Mouse (Mus musculus): ENCODE measurements around the gene Hoxb3. TPM values are rescaled to one million over a fixed set of nuclear protein-coding genes. Genes with fewer than 3 reads are reported as not detected.

Gene Hoxb3
- polyA plus RNA-seq, 1 experiment from 2014 or later, result 0.11 TPM

GRCm38 (mm10) chr11:96298895-96299667, 24.0 kb upstream of the Hoxb3 start:
- Histone ChIP-seq H3K4me2 (replicated peaks) (no peak overlapping the region), H3K4me3 (replicated peaks) (no peak overlapping the region), H3K9me3 (no peaks in the 10 kb centered on the region), H3K36me3 (no peaks in the 10 kb centered on the region), H3K9ac (replicated peaks) (no peak overlapping the region), H3K27ac (no peak overlapping the region), H3K27me3 (peaks cover 100% of the 10 kb centered on the region), H3K4me1 (replicated peaks) (peaks cover 3% of the 10 kb centered on the region; the same call in 1 of the 2 replicates)
- ATAC-seq, result no peak
- under 1% methylated on average over 66 of the region's 66 CpGs for WGBS

DNA sequence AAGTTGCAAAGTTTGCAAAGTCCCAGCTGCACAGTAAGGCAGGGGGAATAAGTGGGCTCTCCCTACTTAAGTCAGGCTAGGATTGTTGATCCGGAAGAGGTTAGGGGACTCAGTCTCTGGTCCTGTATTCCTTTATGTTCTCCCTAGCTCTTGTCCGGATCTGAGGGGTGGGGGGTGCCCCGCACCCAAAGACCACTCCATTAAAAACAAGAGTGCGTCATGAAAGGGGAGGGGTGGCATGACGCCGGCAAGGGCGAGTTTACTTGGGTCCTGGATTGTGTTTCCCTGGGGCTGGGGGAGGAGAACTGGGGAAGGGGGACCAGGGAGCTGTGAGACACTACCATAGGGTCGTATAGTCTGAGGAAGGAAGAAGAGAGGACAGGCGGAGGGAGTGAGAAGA, 23.3 kb upstream of the Hoxb3 start:
- Histone ChIP-seq H3K4me3 (replicated peaks) (no peak overlapping the region), H3K9ac (replicated peaks) (no peak overlapping the region), H3K9me3 (no peaks in the 10 kb centered on the region), H3K27me3 (peaks cover 100% of the 10 kb centered on the region), H3K4me1 (replicated peaks) (peaks cover 3% of the 10 kb centered on the region; the same call in 1 of the 2 replicates), H3K4me2 (replicated peaks) (no peak overlapping the region), H3K27ac (no peak overlapping the region), H3K36me3 (no peaks in the 10 kb centered on the region)
- no peak for ATAC-seq
- under 1% methylated on average over 9 of the region's 9 CpGs for WGBS

DNA sequence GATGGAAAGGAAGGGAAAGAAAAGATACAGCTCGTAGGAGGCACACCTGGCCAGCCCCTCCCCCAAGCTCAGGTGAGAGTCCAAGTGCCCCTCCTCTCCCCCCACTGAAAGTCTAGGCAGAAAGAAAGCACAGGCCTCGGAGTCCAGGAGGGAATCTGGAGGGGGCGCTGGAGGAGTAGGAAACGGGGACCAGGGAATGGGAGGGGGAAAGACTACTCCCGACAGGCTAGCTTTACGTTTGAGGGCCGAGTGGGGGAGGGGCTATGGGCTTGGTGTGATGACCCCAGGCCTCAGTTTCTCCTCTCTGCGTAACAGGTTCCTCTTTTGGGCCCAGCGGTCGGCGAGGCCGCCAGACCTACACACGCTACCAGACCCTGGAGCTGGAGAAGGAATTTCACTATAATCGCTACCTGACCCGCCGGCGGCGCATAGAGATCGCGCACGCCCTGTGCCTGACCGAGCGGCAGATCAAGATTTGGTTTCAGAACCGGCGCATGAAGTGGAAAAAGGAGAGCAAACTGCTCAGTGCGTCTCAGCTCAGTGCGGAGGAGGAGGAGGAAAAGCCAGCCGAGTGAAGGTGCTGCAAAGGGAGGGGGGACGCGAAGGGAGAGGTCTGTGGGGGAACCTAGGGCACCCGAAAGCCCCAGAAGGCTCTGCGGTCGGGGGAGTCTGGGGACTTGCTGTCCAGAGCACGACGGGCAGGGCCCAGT, 22.6 kb upstream of the Hoxb3 start:
- H3K9me3 ChIP-seq, result no peaks in the 10 kb centered on the region
- H3K36me3 ChIP-seq, result no peaks in the 10 kb centered on the region
- no peak overlapping the region for H3K4me2 ChIP-seq (replicated peaks)
- H3K4me3 ChIP-seq (replicated peaks), result no peak overlapping the region
- peaks cover 3% of the 10 kb centered on the region; the same call in 1 of the 2 replicates for H3K4me1 ChIP-seq (replicated peaks)
- no peak overlapping the region for H3K27ac ChIP-seq
- no peak for ATAC-seq
- WGBS, result under 1% methylated on average over 35 of the region's 35 CpGs
- H3K27me3 ChIP-seq, result peaks cover 100% of the 10 kb centered on the region
- H3K9ac ChIP-seq (replicated peaks), result no peak overlapping the region

- no peak overlapping the region for H3K27ac ChIP-seq
- H3K4me2 ChIP-seq (replicated peaks), result no peak overlapping the region
- no peak overlapping the region for H3K4me3 ChIP-seq (replicated peaks)
- ATAC-seq, result no peak
- 3% methylated on average over 10 of the region's 10 CpGs for WGBS
- H3K4me1 ChIP-seq (replicated peaks), result peaks cover 3% of the 10 kb centered on the region; the same call in 1 of the 2 replicates
- H3K36me3 ChIP-seq, result no peaks in the 10 kb centered on the region
- peaks cover 100% of the 10 kb centered on the region for H3K27me3 ChIP-seq
- H3K9me3 ChIP-seq, result no peaks in the 10 kb centered on the region
- H3K9ac ChIP-seq (replicated peaks), result no peak overlapping the region
Measured at GRCm38 (mm10) chr11:96301064-96301431, 22.1 kb upstream of the Hoxb3 start.

DNA sequence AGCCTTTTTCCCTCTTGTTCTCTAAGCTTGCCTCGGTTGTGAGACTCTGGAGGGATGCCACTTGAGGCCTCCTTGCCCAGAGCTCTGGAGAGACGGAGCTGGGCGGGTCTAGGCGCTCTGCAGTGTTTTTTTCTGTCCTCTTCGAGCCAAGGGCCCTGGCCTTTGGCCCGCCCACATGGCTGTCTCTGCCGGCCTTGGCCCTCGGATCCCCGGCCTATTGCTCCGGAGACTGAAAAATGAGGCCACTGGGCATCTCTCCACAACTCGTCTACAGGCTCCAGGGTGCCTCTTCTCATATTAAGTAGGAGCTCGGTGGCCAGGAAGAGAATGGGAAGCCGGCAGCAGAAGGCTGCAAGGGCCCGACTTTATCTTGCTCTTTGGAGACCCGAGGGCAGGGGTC, 21.3 kb upstream of the Hoxb3 start:
- Histone ChIP-seq H3K4me3 (replicated peaks) (no peak overlapping the region), H3K9ac (replicated peaks) (no peak overlapping the region), H3K4me2 (replicated peaks) (no peak overlapping the region), H3K9me3 (no peaks in the 10 kb centered on the region), H3K4me1 (replicated peaks) (peaks cover 3% of the 10 kb centered on the region; the same call in 1 of the 2 replicates), H3K27me3 (peaks cover 100% of the 10 kb centered on the region), H3K36me3 (no peaks in the 10 kb centered on the region), H3K27ac (no peak overlapping the region)
- ATAC-seq, result no peak
- 1% methylated on average over 15 of the region's 15 CpGs for WGBS

DNA sequence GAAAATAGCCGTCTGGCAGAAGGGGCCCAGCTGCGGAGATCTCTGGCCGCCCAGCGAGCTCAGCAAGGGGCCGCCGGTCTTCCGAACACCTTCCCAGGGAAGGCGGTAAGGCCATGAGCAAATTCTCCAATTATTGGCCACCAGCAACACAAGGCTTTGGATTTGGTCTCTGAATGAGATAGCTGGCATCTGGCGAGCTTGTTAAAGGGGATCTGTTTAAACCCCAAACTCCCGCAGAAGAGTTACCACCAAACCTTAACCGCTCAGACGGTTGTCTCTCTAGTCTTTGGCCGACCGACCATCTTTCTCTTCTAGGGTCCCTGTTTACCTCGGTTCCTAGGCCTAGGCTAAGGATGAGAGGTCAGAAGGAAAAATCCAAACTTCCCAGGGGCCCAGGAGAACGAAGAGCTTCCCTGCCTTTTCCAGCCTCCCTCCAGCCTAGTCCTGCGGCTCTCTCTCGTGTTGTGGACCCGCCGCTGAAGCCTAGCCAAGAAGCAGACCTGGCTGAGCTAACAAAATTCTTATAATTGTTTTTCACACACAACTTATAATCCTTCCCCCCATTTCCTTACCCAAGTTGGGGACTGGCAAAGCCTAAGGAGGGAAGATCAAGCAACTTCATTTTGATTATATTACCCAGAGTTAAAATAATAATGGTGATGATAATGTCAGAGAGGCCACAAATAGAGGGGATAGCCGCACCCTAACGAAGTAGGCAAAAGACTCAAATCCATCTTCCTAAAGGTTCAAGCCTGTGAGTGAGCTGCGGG, 20.6 kb upstream of the Hoxb3 start:
- H3K4me2 ChIP-seq (replicated peaks), result no peak overlapping the region
- H3K9ac ChIP-seq (replicated peaks), result no peak overlapping the region
- 2% methylated on average over 23 of the region's 23 CpGs for WGBS

GRCm38 (mm10) chr11:96303151-96304099, 19.7 kb upstream of the Hoxb3 start, which contains the start of gene Hoxb5:
Gene Hoxb5, plus strand, starts transcription at chr11:96303336.
- H3K9ac ChIP-seq (replicated peaks), result no peak within 1 kb of the TSS
- ATAC-seq, result no peak
- H3K4me1 ChIP-seq (replicated peaks), result peaks cover 3% of the 10 kb centered on the region; the same call in 1 of the 2 replicates
- H3K27ac ChIP-seq, result no peak within 1 kb of the TSS
- H3K4me2 ChIP-seq (replicated peaks), result no peak within 1 kb of the TSS
- H3K27me3 ChIP-seq, result peaks cover 100% of the 10 kb centered on the region
- 1% methylated on average over 69 of the region's 69 CpGs for WGBS
- no peaks in the 10 kb centered on the region for H3K9me3 ChIP-seq
- H3K36me3 ChIP-seq, result no peaks in the 10 kb centered on the region
- H3K4me3 ChIP-seq (replicated peaks), result no peak within 1 kb of the TSS

More for the DNA sequence above, 20.6 kb upstream of the Hoxb3 start:
- ATAC-seq, result no peak
- no peaks in the 10 kb centered on the region for H3K36me3 ChIP-seq
- no peaks in the 10 kb centered on the region for H3K9me3 ChIP-seq
- peaks cover 100% of the 10 kb centered on the region for H3K27me3 ChIP-seq
- H3K27ac ChIP-seq, result no peak overlapping the region
- H3K4me1 ChIP-seq (replicated peaks), result peaks cover 3% of the 10 kb centered on the region; the same call in 1 of the 2 replicates
- H3K4me3 ChIP-seq (replicated peaks), result no peak overlapping the region

DNA sequence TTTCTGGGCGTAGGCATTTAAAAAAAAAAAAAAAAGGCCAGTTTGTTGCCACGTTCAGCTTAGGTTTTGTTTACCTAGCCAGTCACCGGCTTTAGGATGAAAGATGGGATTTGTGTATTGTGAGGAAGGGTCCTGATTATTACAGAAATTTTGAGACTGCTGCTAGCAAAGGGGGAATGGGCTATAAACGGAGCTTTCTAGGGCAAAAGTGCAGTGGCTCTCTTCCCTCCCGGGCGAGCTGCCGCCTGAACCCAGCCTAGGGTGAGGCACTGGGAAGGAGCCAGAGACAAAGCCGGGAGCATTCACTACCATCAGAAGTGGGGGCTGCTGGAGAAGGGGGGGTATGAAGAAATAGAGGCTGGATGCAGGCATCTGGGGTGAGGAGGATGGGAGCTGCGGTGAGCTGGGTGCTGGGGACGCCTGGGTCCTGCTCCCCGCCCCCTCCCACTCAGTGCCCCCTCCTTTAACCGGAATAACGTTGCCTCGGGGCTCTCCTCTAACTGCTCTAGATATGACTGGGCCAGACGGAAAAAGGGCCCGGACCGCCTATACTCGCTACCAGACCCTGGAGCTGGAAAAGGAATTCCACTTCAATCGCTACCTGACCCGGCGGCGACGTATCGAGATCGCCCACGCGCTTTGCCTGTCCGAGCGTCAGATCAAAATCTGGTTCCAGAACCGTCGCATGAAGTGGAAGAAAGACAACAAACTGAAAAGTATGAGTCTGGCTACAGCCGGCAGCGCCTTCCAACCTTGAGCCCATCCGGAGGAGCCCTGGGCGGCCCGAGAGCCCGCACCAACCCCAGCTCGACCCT, 18.5 kb upstream of the Hoxb3 start:
- Histone ChIP-seq H3K4me1 (replicated peaks) (no peaks in the 10 kb centered on the region; the same call in 1 of the 2 replicates), H3K4me2 (replicated peaks) (no peak overlapping the region), H3K36me3 (no peaks in the 10 kb centered on the region), H3K4me3 (replicated peaks) (no peak overlapping the region), H3K27ac (no peak overlapping the region), H3K9me3 (no peaks in the 10 kb centered on the region), H3K9ac (replicated peaks) (no peak overlapping the region), H3K27me3 (peaks cover 100% of the 10 kb centered on the region)
- ATAC-seq, result no peak
- 2% methylated on average over 38 of the region's 38 CpGs for WGBS

DNA sequence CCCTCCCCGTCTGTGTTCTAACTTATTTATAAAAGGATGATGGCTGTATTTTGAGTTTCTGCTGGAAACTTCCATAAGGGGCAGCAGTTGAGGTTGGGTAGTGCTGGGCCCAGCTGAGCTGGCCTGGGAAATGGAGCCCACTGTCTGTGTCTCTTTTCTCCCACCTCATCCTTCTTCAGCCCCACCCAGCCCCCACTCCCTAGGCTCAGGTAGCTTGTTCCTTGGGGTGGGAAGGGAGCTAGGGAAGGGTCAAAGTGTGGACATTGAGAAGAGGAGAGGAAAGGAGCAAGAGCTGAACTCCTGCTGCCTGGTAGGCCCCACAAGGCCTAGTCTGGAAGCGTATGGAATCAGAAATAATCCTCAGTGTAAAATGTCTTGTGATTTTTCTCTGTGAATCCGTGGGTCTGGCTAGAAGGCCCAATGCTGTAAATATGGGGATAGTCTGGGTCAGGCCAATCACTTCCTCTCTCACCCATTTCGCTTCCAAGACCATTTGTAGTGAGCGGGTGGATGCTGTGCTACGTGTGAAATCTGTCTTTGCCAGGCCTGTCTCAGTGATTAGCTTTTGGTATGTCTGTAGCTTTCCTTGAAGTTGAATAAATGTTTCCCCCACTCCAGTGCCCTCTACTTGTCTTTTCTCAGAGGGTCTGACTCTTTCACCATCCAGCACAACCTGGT, 17.5 kb upstream of the Hoxb3 start:
- no peaks in the 10 kb centered on the region; the same call in 1 of the 2 replicates for H3K4me1 ChIP-seq (replicated peaks)
- H3K27ac ChIP-seq, result no peak overlapping the region
- H3K4me2 ChIP-seq (replicated peaks), result no peak overlapping the region
- 22% methylated on average over 6 of the region's 6 CpGs for WGBS
- no peaks in the 10 kb centered on the region for H3K36me3 ChIP-seq
- no peak overlapping the region for H3K4me3 ChIP-seq (replicated peaks)
- H3K9me3 ChIP-seq, result no peaks in the 10 kb centered on the region
- ATAC-seq, result no peak
- H3K9ac ChIP-seq (replicated peaks), result no peak overlapping the region
- H3K27me3 ChIP-seq, result peaks cover 100% of the 10 kb centered on the region

DNA sequence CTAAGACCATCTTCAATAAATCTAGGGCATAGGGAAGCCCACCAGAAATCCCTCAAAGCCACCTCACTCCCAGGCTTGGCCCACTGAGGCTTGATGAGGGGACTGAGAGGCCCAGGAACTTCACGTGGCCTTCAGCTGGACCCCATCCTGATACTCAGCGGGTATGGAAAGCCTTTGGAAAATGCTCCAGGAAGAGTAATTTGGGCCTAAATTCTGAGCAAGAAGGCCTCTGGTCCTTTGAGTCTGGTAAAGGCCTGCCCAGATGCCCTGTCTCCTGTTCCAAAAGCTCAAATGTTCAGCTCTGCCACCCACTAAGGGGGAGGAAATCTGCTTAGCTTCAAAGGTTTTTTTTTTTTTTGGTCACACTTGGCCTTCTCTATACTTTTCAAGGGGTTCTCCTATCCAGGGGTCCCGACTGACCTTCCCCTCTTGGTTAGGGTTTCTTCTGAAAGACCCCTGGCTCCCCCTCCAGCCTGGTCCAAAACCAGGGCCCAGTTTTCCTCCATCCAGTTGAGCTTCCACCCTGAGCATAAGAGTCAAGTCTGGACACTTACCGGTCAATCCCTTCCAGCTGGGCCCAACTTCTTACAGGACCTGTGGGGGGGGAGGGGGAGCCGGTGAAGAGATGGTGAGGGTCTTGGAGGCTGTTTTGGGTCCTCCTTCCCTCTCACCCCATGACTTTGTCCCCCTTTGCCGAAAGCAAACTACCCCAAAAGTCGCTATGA, 16.8 kb upstream of the Hoxb3 start:
- no peaks in the 10 kb centered on the region for H3K36me3 ChIP-seq
- H3K4me1 ChIP-seq (replicated peaks), result no peaks in the 10 kb centered on the region; the same call in 1 of the 2 replicates
- H3K4me3 ChIP-seq (replicated peaks), result no peak overlapping the region
- no peak overlapping the region for H3K9ac ChIP-seq (replicated peaks)
- no peak for ATAC-seq
- peaks cover 100% of the 10 kb centered on the region for H3K27me3 ChIP-seq
- no peak overlapping the region for H3K27ac ChIP-seq
- H3K9me3 ChIP-seq, result no peaks in the 10 kb centered on the region
- H3K4me2 ChIP-seq (replicated peaks), result no peak overlapping the region
- 8% methylated on average over 7 of the region's 7 CpGs for WGBS

Data from midbrain, embryonic 13.5 days (tissue).